Mouse (Mus musculus): ENCODE results near the gene Wscd2. TPM values are rescaled to one million over a fixed set of nuclear protein-coding genes. Genes with fewer than 3 reads are reported as not detected.

Gene Wscd2
- polyA plus RNA-seq, 1 experiment from 2014 or later, result 3.4 TPM

GRCm38 (mm10) chr5:113635861-113636565 lies 145.9 kb downstream of the Wscd2 start:
- Histone ChIP-seq H3K27ac (ENCODE audit: low read depth, low read length) (no peak overlapping the region), H3K4me2 (ENCODE audit: low read length) (no peak overlapping the region), H3K27me3 (replicated peaks; ENCODE audit: control insufficient read depth, insufficient read depth, low read length) (no peaks in the 10 kb centered on the region), H3K4me3 (ENCODE audit: low read depth, low read length) (no peak overlapping the region), H3K9ac (ENCODE audit: low read length) (no peak overlapping the region), H3K9me3 (replicated peaks; ENCODE audit: control insufficient read depth, low read length) (no peaks in the 10 kb centered on the region), H3K4me1 (ENCODE audit: control insufficient read depth, insufficient read depth, low read length) (no peaks in the 10 kb centered on the region; the same call in 1 of the 2 replicates), H3K36me3 (ENCODE audit: control insufficient read depth, insufficient read depth, low read length) (no peaks in the 10 kb centered on the region)
- 89% methylated on average over 15 of the region's 15 CpGs for WGBS
- DNase-seq (ENCODE audit: low spot score), result no peak
- ATAC-seq, result no peak

GRCm38 (mm10) chr5:113637631-113638030 lies 147.5 kb downstream of the Wscd2 start:
- no peak overlapping the region for H3K4me2 ChIP-seq (ENCODE audit: low read length)
- H3K9ac ChIP-seq (ENCODE audit: low read length), result no peak overlapping the region
- DNase-seq (ENCODE audit: low spot score) (no peak), ATAC-seq (no peak)
- no peaks in the 10 kb centered on the region for H3K36me3 ChIP-seq (ENCODE audit: control insufficient read depth, insufficient read depth, low read length)
- WGBS, result 73% methylated on average over 4 of the region's 4 CpGs
- no peaks in the 10 kb centered on the region for H3K9me3 ChIP-seq (replicated peaks; ENCODE audit: control insufficient read depth, low read length)
- H3K27me3 ChIP-seq (replicated peaks; ENCODE audit: control insufficient read depth, insufficient read depth, low read length), result no peaks in the 10 kb centered on the region
- no peak overlapping the region for H3K27ac ChIP-seq (ENCODE audit: low read depth, low read length)
- no peaks in the 10 kb centered on the region; the same call in 1 of the 2 replicates for H3K4me1 ChIP-seq (ENCODE audit: control insufficient read depth, insufficient read depth, low read length)
- no peak overlapping the region for H3K4me3 ChIP-seq (ENCODE audit: low read depth, low read length)

DNA sequence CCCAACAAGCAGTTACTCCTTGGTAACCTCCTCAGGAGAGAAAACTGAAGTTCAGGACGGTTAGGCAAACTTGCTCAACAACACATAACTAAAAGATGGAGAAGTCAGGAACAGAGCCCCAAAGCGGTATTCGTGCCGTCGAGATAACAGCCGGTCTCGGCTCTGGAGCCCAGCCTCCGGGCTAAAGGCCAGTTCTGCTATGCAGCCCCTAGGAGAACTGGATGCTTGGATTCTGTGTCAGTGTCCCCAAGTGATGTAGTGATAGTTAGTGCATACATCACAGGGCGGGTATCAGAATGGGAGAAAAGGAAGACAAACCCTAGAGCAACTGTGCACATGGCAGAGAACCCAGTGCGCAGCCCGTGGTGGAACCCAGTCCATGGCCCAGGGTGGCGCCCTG lies 147.9 kb downstream of the Wscd2 start:
- ATAC-seq (no peak), DNase-seq (ENCODE audit: low spot score) (no peak)
- Histone ChIP-seq H3K4me2 (ENCODE audit: low read length) (no peak overlapping the region), H3K4me3 (ENCODE audit: low read depth, low read length) (no peak overlapping the region), H3K36me3 (ENCODE audit: control insufficient read depth, insufficient read depth, low read length) (no peaks in the 10 kb centered on the region), H3K27me3 (replicated peaks; ENCODE audit: control insufficient read depth, insufficient read depth, low read length) (no peaks in the 10 kb centered on the region), H3K9ac (ENCODE audit: low read length) (no peak overlapping the region), H3K4me1 (ENCODE audit: control insufficient read depth, insufficient read depth, low read length) (peaks cover 1% of the 10 kb centered on the region), H3K9me3 (replicated peaks; ENCODE audit: control insufficient read depth, low read length) (no peaks in the 10 kb centered on the region), H3K27ac (ENCODE audit: low read depth, low read length) (no peak overlapping the region)
- 89% methylated on average over 12 of the region's 12 CpGs for WGBS

DNA sequence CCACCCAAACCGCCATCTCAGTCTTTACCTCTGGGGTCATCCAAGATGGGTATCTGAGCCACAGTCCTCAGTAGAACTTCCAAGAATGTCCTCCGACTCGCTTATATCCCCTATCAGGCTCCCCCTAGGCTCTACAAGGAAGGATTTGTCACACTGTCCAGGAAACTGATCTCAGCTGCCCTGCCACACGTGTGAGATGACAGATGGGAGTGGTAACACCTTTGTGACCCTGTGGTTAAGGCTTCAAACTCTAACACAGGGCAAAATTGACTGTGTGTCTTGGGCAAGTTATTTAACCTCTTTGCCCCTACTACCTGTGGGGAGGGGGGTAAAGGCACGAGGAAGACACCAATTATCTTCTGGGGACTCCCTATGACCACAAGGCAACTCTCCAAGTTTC lies 149.0 kb downstream of the Wscd2 start:
- WGBS, result 83% methylated on average over 5 of the region's 5 CpGs
- DNase-seq (ENCODE audit: low spot score), result no peak
- H3K36me3 ChIP-seq (ENCODE audit: control insufficient read depth, insufficient read depth, low read length), result no peaks in the 10 kb centered on the region

More for the DNA sequence above, 149.0 kb downstream of the Wscd2 start:
- Histone ChIP-seq H3K9me3 (replicated peaks; ENCODE audit: control insufficient read depth, low read length) (no peaks in the 10 kb centered on the region), H3K9ac (ENCODE audit: low read length) (no peak overlapping the region), H3K27ac (ENCODE audit: low read depth, low read length) (no peak overlapping the region), H3K27me3 (replicated peaks; ENCODE audit: control insufficient read depth, insufficient read depth, low read length) (no peaks in the 10 kb centered on the region), H3K4me3 (ENCODE audit: low read depth, low read length) (no peak overlapping the region), H3K4me2 (ENCODE audit: low read length) (no peak overlapping the region), H3K4me1 (ENCODE audit: control insufficient read depth, insufficient read depth, low read length) (peaks cover 3% of the 10 kb centered on the region)
- ATAC-seq, result no peak

Other genes with a start within 250 kb of the Wscd2 start
- 6.7 and 8.9 TPM in 2 replicates for gene Sgsm1, start 179.5 kb upstream of the Wscd2 start, polyA plus RNA-seq (2014; fragmentation: Nextera tagmentation; extraction: Ambion mirVana)
- gene Aym1, start 133.0 kb upstream of the Wscd2 start, polyA plus RNA-seq (2014; fragmentation: Nextera tagmentation; extraction: Ambion mirVana), result not detected in 2 replicates
- gene Cmklr1, start 160.1 kb downstream of the Wscd2 start, polyA plus RNA-seq (2014; fragmentation: Nextera tagmentation; extraction: Ambion mirVana), result 1.6 and 1.7 TPM in 2 replicates
- gene 1700069L16Rik, start 234.4 kb downstream of the Wscd2 start, polyA plus RNA-seq (2014; fragmentation: Nextera tagmentation; extraction: Ambion mirVana), result not detected in 2 replicates
- gene Ficd, start 245.5 kb downstream of the Wscd2 start, polyA plus RNA-seq (2014; fragmentation: Nextera tagmentation; extraction: Ambion mirVana), result 5.0 and 5.8 TPM in 2 replicates